Mouse (Mus musculus): Measurements from ENCODE around the gene Pkp1. TPM values are rescaled to one million over a fixed set of nuclear protein-coding genes. Genes with fewer than 3 reads are reported as not detected.
A peak's percentile ranks its signal among the peaks of the same experiment; 100 is the strongest.

Pkp1 gene
- polyA plus RNA-seq, 1 experiment from 2014 or later: 0.04 TPM

DNA sequence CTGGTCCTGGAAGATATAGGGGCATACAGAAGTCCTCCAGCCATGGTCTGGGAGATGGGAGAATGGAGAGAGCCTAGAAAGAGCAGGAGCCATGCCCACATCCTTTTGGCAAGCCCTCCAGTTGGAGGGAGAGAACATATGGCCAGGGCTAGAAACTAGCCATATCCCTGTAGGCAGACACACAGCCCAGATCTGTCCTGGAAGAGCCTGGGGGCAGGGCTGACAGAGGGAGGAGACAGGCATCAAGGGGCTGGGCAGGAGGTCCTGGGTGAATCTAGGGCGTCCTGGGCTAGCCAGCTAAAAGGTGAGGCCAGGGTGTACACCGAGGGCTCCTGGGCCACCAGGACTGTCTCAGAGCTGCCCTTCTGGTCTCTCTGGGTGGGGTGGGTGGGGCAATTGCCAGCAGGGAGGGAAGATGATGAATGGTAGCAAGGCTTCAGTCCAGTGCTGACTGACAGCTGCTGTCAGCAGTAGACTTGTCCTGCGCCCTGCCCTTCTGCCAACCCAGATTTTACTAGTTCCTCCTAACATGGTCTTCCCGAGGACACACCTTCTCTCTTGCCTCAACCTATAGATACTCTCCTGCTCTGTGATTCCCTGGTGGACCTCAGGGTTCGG lies 5.5 kb upstream of the Pkp1 start:
- 74% methylated on average over 5 of the region's 5 CpGs for WGBS
- Histone ChIP-seq H3K36me3 (ENCODE audit: control insufficient read depth, insufficient read depth, low read length) (no peaks in the 10 kb centered on the region), H3K4me2 (ENCODE audit: low read length) (no peak overlapping the region), H3K4me1 (ENCODE audit: control insufficient read depth, insufficient read depth, low read length) (no peaks in the 10 kb centered on the region), H3K27ac (replicated peaks; ENCODE audit: low read depth, low read length) (no peak overlapping the region), H3K9ac (replicated peaks; ENCODE audit: low read length) (no peak overlapping the region), H3K27me3 (ENCODE audit: control insufficient read depth, insufficient read depth, low read length) (peaks cover 15% of the 10 kb centered on the region), H3K4me3 (replicated peaks; ENCODE audit: low read depth, low read length) (no peak overlapping the region), H3K9me3 (ENCODE audit: control insufficient read depth, low read length) (no peaks in the 10 kb centered on the region)
- DNase-seq (no peak), ATAC-seq (ENCODE audit: low FRiP score, low TSS enrichment) (no peak)

DNA sequence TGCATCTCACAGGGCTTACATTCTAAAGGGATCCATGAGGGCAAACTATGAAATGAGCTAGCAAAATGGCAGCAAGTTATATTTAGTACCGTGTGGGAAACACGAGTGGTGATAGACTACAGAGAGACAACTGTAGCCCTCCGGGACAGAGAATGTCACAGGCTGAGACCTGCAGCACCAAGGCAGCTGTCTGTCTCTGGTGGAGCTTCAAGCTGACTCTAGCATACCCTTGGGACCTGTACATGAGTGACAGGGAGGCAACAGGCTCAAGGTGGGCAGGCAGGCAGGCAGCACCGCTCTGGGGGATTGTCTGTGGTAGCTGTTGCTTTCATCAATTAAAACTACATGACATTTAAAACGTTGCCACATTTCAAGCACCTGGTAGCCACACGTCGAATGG lies 4.2 kb upstream of the Pkp1 start:
- no peak for ATAC-seq (ENCODE audit: low FRiP score, low TSS enrichment)
- no peak overlapping the region for H3K27ac ChIP-seq (replicated peaks; ENCODE audit: low read depth, low read length)
- no peaks in the 10 kb centered on the region for H3K9me3 ChIP-seq (ENCODE audit: control insufficient read depth, low read length)
- 85% methylated on average over 7 of the region's 7 CpGs for WGBS
- H3K4me3 ChIP-seq (replicated peaks; ENCODE audit: low read depth, low read length): no peak overlapping the region
- H3K36me3 ChIP-seq (ENCODE audit: control insufficient read depth, insufficient read depth, low read length): no peaks in the 10 kb centered on the region
- 0 out of 2 replicates have a peak, but pooled peaks cover 7% of the 10 kb centered on the region for H3K4me1 ChIP-seq (ENCODE audit: control insufficient read depth, insufficient read depth, low read length)
- H3K27me3 ChIP-seq (ENCODE audit: control insufficient read depth, insufficient read depth, low read length): peaks cover 28% of the 10 kb centered on the region
- H3K4me2 ChIP-seq (ENCODE audit: low read length): no peak overlapping the region
- no peak overlapping the region for H3K9ac ChIP-seq (replicated peaks; ENCODE audit: low read length)
- no peak for DNase-seq

DNA sequence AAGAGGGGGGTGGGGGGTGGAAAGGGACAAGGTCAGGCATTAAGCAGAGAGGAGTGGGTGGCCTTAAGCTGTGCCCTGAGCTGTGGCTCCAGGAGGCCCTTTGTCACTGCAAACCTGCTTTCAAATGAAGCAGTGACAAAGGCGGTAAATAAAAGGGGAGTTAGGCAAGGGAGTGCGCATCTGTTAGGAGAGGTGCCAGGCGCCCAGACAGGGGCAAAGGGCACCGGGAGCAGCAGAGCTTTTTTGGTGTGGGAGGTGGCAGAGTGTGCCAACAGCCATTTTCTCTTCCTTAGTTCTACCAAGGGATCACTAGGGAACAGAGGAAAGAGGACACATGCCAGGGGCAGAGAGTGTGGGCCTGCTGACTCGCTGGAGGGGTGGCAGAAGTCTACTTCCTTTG lies 1.8 kb downstream of the Pkp1 start:
- Histone ChIP-seq H3K9me3 (ENCODE audit: control insufficient read depth, low read length) (no peaks in the 10 kb centered on the region), H3K4me3 (replicated peaks; ENCODE audit: low read depth, low read length) (no peak overlapping the region), H3K27me3 (ENCODE audit: control insufficient read depth, insufficient read depth, low read length) (peaks cover 52% of the 10 kb centered on the region), H3K27ac (replicated peaks; ENCODE audit: low read depth, low read length) (no peak overlapping the region), H3K4me2 (ENCODE audit: low read length) (no peak overlapping the region), H3K36me3 (ENCODE audit: control insufficient read depth, insufficient read depth, low read length) (no peaks in the 10 kb centered on the region), H3K4me1 (ENCODE audit: control insufficient read depth, insufficient read depth, low read length) (0 out of 2 replicates have a peak, but pooled peaks cover 7% of the 10 kb centered on the region), H3K9ac (replicated peaks; ENCODE audit: low read length) (no peak overlapping the region)
- WGBS: 7% methylated on average over 5 of the region's 5 CpGs
- DNase-seq: no peak
- ATAC-seq (ENCODE audit: low FRiP score, low TSS enrichment): no peak

DNA sequence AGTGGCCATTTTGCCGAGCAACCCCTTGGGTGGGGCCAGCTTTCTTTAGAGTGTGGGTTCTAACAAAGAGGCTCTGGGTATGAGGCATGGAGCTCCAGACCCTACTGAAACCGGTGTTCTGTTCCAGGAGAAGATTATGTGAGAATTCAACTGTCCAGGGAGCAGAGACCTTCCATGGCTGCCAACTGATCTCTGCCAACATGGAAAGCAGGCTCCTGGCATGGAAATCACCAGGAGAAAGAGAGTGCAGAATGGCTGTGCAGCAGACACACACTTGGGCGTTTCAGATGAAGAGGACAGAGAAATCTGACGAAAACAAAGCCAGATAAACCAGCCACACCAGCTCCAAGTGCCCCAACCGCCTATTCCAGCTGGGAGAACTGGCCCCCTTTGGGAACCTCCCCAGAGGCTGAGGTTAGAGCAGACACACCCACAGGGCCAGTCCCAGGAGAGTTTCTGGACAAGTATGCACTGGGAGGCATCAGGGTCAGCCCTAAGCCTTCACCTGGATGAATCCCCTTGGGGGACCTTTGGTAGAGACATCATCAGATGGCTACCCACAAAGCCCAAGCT lies 2.4 kb downstream of the Pkp1 start:
- Histone ChIP-seq H3K4me3 (replicated peaks; ENCODE audit: low read depth, low read length) (no peak overlapping the region), H3K27me3 (ENCODE audit: control insufficient read depth, insufficient read depth, low read length) (peaks cover 52% of the 10 kb centered on the region), H3K27ac (replicated peaks; ENCODE audit: low read depth, low read length) (no peak overlapping the region), H3K4me1 (ENCODE audit: control insufficient read depth, insufficient read depth, low read length) (0 out of 2 replicates have a peak, but pooled peaks cover 7% of the 10 kb centered on the region), H3K4me2 (ENCODE audit: low read length) (no peak overlapping the region), H3K36me3 (ENCODE audit: control insufficient read depth, insufficient read depth, low read length) (no peaks in the 10 kb centered on the region), H3K9me3 (ENCODE audit: control insufficient read depth, low read length) (no peaks in the 10 kb centered on the region), H3K9ac (replicated peaks; ENCODE audit: low read length) (no peak overlapping the region)
- WGBS: 29% methylated on average over 5 of the region's 5 CpGs
- DNase-seq (no peak), ATAC-seq (ENCODE audit: low FRiP score, low TSS enrichment) (no peak)

DNA sequence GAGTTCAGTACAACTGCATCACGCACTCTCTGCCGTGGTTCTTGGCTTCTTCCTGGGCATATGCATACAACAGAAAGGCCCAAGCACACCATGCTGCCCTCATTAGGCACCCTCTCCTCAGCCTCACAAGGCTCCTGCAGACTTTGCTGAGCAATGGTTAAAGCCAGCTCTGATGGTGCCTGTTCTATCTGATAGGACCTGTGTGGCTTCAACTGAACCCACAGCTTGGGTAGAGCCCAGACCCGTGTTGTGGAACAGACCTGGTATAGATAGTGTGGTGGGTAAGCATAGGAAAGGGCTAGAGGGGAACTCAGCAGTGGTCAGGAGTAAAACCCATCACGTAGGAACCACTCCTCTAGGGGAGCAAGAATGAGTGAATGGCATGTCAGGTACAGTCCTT lies 5.3 kb downstream of the Pkp1 start:
- Histone ChIP-seq H3K27ac (replicated peaks; ENCODE audit: low read depth, low read length) (no peak overlapping the region), H3K27me3 (ENCODE audit: control insufficient read depth, insufficient read depth, low read length) (peaks cover 28% of the 10 kb centered on the region), H3K4me1 (ENCODE audit: control insufficient read depth, insufficient read depth, low read length) (0 out of 2 replicates have a peak, but pooled peaks cover 8% of the 10 kb centered on the region), H3K9ac (replicated peaks; ENCODE audit: low read length) (no peak overlapping the region), H3K4me2 (ENCODE audit: low read length) (no peak overlapping the region), H3K36me3 (ENCODE audit: control insufficient read depth, insufficient read depth, low read length) (no peaks in the 10 kb centered on the region), H3K4me3 (replicated peaks; ENCODE audit: low read depth, low read length) (no peak overlapping the region), H3K9me3 (ENCODE audit: control insufficient read depth, low read length) (no peaks in the 10 kb centered on the region)
- WGBS: 78% methylated on average over 4 of the region's 4 CpGs
- ATAC-seq (ENCODE audit: low FRiP score, low TSS enrichment) (no peak), DNase-seq (no peak)

DNA sequence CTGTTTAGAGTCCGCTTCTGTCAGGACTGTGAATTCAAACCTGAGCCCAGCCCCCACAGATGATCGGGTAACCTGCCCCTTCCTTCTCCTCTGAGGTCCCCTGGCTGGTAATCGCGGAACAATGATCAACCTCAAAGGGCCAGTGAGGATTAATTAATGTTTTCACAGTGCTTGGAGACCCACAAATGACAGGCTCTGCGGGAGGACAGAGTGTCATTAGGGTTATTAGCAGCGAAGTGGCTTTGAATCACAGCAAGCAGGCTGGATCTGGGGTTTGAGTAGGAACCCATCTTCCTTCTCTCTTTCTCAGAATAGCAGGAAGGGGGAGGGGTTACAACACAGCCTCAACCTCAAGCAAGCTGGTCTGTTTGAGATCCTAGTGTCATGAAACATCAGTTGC lies 9.6 kb downstream of the Pkp1 start:
- no peak for ATAC-seq (ENCODE audit: low FRiP score, low TSS enrichment)
- no peak overlapping the region for H3K4me2 ChIP-seq (ENCODE audit: low read length)
- peak; percentile 15 for DNase-seq
- no peaks in the 10 kb centered on the region for H3K27me3 ChIP-seq (ENCODE audit: control insufficient read depth, insufficient read depth, low read length)
- no peaks in the 10 kb centered on the region for H3K36me3 ChIP-seq (ENCODE audit: control insufficient read depth, insufficient read depth, low read length)
- H3K4me1 ChIP-seq (ENCODE audit: control insufficient read depth, insufficient read depth, low read length): 0 out of 2 replicates have a peak, but pooled peaks cover 5% of the 10 kb centered on the region
- no peak overlapping the region for H3K27ac ChIP-seq (replicated peaks; ENCODE audit: low read depth, low read length)
- 9% methylated on average over 6 of the region's 6 CpGs for WGBS
- H3K4me3 ChIP-seq (replicated peaks; ENCODE audit: low read depth, low read length): no peak overlapping the region
- H3K9ac ChIP-seq (replicated peaks; ENCODE audit: low read length): no peak overlapping the region
- no peaks in the 10 kb centered on the region for H3K9me3 ChIP-seq (ENCODE audit: control insufficient read depth, low read length)

DNA sequence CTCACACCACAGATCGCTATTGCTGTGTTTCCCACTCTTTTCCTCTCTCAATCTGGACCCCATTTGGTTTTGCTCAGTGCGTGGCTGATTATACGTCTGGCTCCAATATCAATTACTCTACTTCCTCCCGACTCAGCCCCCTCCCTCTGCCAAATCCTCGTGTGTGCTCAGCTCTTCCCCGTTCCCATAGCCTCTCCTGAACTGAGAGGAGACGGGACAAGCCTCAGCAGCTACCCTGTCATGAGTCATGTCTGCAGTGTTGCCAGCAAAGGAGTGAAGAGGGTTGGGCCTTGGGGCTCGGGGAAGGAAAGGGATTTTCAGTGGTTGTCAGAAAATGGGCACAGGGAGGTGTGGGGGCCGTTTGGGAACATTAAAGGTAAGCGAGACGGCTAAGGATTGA lies 12.3 kb downstream of the Pkp1 start:
- H3K4me1 ChIP-seq (ENCODE audit: control insufficient read depth, insufficient read depth, low read length): 0 out of 2 replicates have a peak, but pooled peaks cover 5% of the 10 kb centered on the region
- no peak for DNase-seq
- no peaks in the 10 kb centered on the region for H3K27me3 ChIP-seq (ENCODE audit: control insufficient read depth, insufficient read depth, low read length)
- ATAC-seq (ENCODE audit: low FRiP score, low TSS enrichment): no peak
- H3K27ac ChIP-seq (replicated peaks; ENCODE audit: low read depth, low read length): no peak overlapping the region
- no peak overlapping the region for H3K4me2 ChIP-seq (ENCODE audit: low read length)
- no peak overlapping the region for H3K4me3 ChIP-seq (replicated peaks; ENCODE audit: low read depth, low read length)
- H3K36me3 ChIP-seq (ENCODE audit: control insufficient read depth, insufficient read depth, low read length): no peaks in the 10 kb centered on the region
- no peaks in the 10 kb centered on the region for H3K9me3 ChIP-seq (ENCODE audit: control insufficient read depth, low read length)
- H3K9ac ChIP-seq (replicated peaks; ENCODE audit: low read length): no peak overlapping the region
- WGBS: 82% methylated on average over 11 of the region's 11 CpGs

DNA sequence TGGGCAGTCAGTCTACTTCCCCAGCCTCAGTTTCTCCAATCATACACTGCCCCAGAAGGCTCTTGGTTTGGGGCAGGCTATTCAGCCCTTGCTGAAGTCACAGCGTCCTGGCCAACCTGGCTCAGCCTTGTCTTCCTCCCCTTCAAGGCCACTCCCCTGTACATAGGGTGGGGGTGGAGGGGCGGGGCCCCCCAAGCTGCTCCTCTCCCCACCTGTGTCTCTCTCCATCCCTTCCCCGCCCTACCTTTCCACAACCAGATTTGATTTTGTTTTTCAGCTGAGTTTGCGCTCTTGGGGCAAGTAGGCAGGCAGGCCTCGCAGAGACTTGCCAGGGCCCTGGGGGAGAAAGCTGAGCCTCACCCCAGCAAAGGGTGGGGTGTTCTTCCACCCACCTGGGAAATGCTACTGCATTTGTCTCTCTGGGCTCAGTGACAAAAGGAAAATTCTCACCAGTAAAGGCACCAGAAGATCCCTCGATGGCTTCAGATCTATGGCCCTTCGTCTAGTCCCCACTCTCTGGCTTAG lies 19.0 kb downstream of the Pkp1 start:
- DNase-seq (no peak), ATAC-seq (ENCODE audit: low FRiP score, low TSS enrichment) (no peak)
- 70% methylated on average over 7 of the region's 7 CpGs for WGBS
- no peaks in the 10 kb centered on the region for H3K4me1 ChIP-seq (ENCODE audit: control insufficient read depth, insufficient read depth, low read length)
- H3K4me2 ChIP-seq (ENCODE audit: low read length): no peak overlapping the region
- no peak overlapping the region for H3K4me3 ChIP-seq (replicated peaks; ENCODE audit: low read depth, low read length)
- H3K27ac ChIP-seq (replicated peaks; ENCODE audit: low read depth, low read length): no peak overlapping the region
- H3K9ac ChIP-seq (replicated peaks; ENCODE audit: low read length): no peak overlapping the region
- H3K36me3 ChIP-seq (ENCODE audit: control insufficient read depth, insufficient read depth, low read length): no peaks in the 10 kb centered on the region
- no peaks in the 10 kb centered on the region for H3K9me3 ChIP-seq (ENCODE audit: control insufficient read depth, low read length)
- no peaks in the 10 kb centered on the region for H3K27me3 ChIP-seq (ENCODE audit: control insufficient read depth, insufficient read depth, low read length)

DNA sequence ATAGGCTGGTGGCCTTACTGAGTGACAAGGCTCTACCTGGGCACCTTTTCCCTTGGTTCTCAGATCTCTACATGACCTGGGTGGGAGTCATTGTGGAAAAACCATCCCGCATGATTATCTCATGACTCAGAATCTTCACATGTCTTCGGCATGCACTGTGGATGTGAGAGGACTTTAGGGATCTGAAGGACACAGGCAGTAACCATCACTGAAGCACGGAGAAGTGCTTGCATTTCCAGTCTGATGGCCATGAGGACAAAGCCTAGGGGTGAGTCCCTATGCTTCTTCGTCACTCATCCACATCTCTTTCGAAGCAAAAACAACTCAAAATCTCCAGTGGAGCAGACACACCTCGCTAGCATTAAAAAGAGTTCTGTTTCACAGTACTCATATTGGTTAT lies 19.7 kb downstream of the Pkp1 start:
- H3K9ac ChIP-seq (replicated peaks; ENCODE audit: low read length): no peak overlapping the region
- H3K9me3 ChIP-seq (ENCODE audit: control insufficient read depth, low read length): no peaks in the 10 kb centered on the region
- no peak for ATAC-seq (ENCODE audit: low FRiP score, low TSS enrichment)
- no peak overlapping the region for H3K4me3 ChIP-seq (replicated peaks; ENCODE audit: low read depth, low read length)
- 91% methylated on average over 6 of the region's 6 CpGs for WGBS
- no peaks in the 10 kb centered on the region for H3K4me1 ChIP-seq (ENCODE audit: control insufficient read depth, insufficient read depth, low read length)
- H3K27me3 ChIP-seq (ENCODE audit: control insufficient read depth, insufficient read depth, low read length): no peaks in the 10 kb centered on the region
- H3K4me2 ChIP-seq (ENCODE audit: low read length): no peak overlapping the region
- no peak for DNase-seq
- H3K27ac ChIP-seq (replicated peaks; ENCODE audit: low read depth, low read length): no peak overlapping the region
- no peaks in the 10 kb centered on the region for H3K36me3 ChIP-seq (ENCODE audit: control insufficient read depth, insufficient read depth, low read length)

Data from midbrain, embryonic 14.5 days (tissue).